Mouse (Mus musculus) cerebellum, postnatal 10 days (tissue): ENCODE measurements at regions not wholly inside any gene's neighbourhood (a gene's known extent, or its start where the extent isn't known, plus 50 kb on each side); places are given as distances from the start of the nearest gene placed in this dataset.

Source experiments
- DNase-seq, 2 experiments: peaks; one replicate each; pipeline ENCODE4 v3.0.0; 2021; ENCODE audit warnings: mixed read lengths in 2 of 2

DNA sequence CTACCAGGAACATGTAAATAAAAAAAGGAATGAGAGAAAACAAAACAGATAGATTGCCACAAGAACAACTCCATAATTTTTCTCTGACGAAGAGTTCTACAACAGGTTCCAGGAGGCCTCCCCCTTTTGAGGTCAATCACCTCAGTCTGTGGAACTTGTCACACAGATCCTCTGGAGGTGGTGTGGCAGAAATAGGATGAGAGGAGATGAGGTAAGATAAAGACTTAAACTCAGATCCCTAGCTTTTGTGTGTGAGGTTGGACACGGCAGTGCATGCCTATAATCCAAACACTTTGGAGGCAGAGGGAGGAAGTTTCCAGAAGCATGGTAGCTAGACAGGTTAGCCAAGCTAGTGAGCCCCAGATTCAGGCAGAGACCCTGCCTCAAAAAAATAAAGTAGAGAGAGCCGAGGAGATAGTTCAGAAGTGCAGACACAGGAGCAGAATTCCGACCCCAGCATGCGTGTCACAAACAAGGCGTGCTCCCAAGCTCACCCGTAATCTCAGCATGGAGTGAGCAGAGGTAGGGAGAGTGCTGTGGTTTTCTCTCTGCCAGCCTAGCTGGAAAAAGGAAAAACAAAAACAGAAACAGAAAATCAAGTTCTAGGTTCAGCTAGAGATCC, 115.3 kb upstream of the Cpm start:
- DNase-seq = no peak

DNA sequence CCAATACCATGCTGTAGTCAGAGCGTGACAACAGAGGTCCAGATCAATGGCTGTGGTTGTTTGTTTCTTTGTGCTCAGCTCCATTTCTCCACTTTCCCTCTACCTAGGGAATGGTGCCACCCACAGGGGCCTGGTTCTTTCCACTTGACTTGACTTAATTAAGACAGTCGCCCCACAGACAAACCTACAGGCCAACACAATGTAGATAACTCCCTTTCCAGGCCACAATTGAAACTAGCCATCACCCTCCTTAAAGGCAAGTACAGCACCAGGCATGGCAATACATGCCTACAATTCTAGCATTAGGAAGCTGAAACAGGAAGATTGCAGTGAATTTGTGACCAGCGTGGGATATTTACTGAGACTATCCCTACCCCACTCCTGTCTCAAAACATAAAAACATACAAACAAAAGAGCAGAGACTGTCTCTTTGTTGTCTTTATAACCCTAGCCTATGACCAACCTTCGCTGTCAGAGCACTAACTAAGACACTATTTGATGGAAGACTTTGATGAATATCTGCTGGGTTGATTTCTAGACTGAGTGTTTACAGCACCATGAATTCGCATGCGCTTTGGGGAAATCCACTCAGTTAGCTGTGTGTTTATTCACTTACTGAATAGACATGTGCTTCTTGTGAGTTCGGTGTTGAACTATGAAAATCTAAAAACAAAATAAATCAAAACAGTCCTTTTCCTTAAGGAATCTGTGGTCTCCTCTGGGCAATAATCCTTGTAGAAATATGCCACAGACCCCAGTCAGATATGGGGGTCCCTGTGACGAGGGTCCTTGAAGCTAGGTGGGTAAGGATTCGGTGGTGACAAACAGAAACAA, 116.7 kb upstream of the Cpm start:
- no peak for DNase-seq

DNA sequence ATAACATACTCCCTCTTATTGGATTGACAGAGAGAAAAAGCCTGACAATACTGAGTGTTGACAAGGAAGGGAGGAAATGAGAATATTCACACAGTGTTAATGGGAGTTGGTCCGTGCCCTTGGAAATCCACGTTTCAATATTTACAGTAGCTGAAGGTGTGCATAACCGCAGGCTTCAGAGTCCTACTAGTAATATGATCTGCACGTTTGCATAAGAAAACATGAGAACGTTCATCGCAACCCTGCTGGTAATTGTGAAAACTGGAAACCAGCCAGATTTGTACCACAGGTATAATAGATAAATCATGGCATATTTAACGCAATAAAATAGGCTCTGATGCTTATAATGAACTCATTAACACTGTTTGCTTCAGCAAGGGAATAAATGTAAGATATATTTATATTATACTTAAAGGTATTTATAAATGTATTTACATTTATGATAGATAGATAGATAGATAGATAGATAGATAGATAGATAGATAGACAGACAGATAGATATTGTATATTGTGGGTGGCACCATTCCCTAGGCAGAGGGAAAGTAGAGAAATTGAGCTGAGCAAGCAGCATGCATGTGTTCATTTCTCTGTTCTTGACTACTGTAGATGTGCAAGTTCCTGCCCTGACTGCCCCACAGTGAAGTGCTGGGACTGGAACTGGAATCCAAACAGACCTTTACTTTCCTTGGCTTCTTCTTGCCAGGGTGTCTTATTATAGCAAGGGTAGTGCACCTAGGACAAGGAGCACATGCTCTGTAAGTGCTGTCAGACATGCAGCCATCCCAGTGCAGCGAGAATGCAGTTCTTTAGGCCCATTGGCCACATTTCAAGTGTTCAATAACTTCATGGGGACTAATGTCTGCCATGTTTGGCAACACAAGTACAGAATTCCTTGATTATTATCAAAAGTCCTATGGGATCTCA, 117.6 kb upstream of the Cpm start:
- DNase-seq = no peak

DNA sequence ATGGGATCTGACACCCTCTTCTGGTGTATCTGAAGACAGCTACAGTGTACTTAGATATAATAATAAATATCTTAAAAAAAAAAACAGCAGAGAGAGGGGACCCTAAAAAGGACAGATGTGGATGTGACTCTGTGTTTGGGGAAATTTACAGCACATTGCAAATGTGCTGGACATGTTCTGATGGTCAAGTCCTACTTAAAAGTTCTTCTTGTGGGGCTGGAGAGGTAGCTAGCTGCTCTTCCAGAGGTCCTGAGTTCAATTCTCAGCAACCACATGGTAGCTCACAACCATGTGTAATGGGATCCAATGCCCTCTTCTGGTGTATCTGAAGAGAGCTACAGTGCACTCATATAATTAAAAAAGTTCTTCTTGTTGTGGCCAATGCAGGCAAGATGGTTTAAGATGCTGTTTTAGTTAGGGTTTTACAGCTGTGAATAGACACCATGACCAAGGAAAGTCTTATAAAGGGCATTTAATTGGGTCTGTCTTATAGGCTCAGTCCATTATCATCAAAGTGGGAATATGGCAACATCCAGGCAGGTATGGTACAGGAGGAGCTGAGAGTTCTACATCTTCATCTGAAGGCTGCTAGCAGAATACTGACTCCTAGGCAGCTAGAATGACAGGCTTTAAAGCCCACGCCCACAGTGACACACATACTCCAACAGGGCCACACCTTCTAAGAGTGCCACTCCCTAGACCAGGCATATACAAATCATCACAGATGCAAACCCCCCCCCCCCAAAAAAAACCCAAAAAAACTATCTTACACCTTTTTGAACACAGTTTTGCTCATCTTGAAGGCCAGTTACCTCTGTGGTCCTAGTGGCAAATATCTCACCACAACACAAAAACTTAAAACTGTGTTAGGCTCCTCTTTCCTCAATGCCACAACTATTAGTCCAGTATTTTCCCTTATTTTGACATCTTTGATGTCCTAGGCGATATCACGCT, 118.5 kb upstream of the Cpm start:
- DNase-seq = no peak

DNA sequence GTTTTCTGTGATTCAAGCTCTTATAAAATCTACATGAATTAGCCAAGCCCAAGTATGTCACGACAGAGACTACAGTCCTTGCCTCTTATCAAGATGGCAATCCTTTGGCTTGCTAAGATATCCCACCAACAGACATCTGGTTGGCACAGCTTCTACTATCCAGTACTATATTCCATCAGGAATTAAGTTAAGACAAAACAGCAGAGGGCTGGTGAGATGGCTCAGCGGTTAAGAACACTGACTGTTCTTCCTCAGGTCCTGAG, 119.1 kb upstream of the Cpm start:
- DNase-seq = no peak

DNA sequence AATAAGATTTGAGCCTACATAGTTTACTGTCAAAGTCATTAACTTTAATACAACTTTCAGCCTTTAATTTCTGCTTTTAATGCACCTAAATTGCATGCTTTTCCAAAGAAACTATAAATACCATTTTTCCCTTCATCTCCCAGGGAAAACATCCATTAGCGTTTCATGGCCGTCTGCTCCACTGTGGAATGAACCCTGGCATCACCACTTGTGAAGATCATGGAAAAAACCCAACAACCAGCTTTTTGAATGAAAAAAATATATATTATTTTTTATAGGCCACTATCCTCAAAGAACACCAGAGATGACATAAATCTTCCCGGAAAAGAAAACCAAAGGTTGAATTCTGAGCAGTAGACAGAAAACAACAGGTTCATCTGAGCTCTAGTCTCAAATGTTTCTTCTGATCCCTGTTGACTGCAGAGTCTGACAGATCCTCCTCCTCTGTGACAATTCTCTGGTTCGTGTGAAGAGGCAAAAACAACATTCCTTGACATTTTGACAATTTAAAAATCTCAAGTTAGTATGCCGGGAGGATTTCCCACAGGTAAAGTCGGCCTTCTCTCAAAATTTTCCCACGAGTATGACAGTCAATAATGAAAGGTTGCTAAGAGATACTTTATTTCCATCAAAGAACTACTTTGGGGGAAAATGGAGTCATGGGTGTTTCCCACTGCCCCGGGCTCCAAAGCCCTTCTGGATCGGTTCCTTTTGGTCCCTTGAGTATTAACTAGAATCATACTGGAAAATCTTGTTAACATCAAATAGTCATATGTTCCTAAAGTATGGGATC, 119.7 kb upstream of the Cpm start:
- DNase-seq = no peak

DNA sequence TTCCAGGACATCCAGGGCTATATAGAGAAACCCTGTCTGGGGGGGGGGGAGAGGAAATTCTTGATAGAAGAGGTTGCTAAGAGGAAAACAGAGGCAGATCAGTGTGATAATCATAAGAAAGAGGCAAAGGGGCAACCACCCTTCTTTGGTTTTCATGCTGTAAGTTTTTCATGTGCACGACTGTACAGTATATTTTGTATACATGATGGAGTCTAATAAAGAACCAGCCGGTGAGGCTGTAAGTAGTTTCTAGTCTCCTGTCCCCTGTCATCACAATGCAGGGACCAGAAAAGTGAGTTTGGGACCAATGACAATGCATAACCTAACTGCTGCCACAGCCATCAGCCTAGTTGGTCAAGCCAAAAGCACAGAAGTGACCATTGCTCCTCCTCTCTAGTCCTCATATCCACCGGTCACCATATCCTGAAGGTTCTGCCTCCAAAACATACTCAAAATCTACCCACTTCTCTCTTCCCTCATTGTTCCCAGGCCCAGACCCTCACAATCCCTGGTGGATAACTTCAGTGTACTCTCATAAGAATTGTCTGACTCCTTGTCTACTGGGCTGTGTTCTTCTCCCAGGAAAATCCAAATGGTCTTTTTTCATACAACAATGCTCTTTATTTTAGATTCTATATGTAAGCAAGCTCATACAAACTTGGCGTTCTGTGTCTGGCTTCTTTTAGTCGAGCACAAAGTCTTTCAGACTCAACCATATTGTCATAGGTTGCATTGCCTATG, 122.9 kb upstream of the Cpm start:
- no peak for DNase-seq

DNA sequence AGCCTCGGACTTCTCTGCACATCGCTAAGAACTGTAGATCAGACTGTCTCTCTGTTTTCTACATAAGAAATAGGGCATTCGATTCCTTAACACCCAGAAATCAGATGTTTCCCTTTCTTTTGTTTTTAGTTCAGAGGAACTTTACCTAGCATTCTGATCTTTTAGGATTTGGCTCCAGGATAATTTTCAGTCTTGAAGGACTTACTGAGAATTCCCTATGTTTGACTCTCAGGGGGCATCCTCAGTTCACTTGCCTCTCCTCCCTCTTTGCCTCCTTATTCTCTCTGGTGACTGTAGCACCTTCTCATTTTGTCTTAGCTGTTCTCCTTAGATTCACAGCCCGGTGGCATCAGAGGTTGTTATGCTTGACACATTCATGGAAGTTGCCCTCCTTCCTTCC, 123.8 kb upstream of the Cpm start:
- no peak for DNase-seq

DNA sequence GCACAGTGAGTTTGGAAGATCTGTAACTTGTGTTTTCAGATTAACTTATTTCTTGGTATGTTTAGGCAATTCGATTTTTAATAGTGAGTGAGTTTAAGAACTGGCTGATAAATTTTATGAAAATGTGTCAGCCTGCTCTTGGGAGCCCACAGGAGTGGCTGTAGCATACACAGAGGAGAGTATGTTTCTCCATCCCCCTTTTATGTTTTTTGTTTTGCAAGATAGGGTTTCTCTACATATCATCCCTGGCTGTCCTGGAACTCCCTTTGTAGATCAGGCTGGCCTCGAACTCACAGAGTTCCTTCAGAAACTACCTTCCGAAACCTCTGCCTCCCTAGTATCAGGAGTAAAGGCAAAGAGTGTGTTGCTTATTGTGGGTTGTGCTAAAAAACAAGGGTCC, 124.2 kb upstream of the Cpm start:
- no peak for DNase-seq

DNA sequence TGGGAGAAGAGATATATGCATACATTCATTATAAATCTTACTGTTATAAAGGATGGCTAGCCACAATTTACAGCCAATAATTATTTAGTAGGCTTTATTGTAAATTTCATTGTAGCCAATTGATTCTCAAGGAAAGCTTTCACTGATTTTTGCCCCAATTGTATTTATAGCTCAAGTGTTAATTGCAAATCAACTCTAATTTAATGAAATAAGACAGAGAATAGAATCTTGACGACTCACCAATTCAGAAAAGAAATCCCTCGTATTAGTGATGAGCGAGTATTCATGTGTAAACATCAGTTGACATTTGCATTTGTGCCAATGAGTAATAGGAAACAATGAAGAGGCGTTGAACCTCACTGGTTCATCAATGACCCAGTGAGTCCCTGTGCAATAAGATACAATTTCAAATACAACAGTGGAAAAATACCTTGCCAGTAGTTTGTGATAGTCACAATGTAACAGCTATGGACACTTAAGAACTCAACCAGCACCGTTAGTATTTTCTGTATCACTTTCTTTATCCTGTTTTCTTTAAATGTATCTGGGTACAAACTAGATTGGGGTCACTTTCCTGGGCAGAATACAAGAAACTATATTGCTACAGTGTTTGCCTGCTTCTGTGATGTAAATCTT, 124.6 kb upstream of the Cpsf6 start:
- DNase-seq = no peak

DNA sequence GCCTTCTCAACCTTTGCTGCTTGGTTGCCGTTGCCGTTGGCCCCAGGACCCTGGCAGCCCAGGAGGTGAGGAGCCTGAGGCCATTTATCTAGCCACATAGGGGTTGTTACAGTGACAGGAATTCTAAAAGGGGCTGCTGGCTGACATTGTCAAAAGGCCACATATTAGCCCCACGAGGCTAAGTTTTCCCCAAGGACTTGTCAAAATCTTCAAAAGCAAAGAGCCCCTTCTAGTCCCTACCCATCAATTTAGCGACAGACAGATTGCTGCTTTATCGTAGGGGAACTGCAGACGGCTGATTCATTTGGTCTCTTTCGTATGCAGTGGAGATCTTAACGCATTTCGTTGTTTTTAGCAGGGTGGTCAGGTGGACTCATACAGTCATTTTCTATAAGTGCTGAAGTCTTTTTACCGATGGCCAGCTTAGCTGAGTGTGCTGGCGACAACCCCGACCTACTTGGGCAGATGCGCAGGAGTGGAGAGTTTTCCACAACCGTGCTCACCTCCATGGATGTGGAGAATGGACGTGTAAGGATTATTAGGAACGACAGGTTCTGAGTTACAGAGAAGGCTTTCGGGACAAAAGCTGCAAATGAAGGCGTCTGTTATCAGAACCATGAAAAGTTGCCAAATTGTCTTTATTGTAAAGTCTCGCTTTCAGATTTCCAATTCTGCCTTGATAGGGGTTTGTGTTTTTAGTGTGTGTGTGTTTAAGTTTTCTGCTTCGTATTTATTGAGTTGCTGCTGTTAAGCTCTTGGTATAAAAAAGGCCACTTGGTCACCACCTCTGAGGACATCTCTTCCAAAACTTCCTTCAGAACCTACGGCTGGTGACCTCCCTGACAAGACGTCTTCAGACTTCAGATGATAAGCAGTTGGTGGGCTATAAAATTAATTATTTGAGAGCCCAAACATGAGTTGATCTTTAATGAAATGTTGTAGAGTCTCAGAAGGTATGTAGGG, 123.7 kb upstream of the Cpsf6 start:
- no peak for DNase-seq

DNA sequence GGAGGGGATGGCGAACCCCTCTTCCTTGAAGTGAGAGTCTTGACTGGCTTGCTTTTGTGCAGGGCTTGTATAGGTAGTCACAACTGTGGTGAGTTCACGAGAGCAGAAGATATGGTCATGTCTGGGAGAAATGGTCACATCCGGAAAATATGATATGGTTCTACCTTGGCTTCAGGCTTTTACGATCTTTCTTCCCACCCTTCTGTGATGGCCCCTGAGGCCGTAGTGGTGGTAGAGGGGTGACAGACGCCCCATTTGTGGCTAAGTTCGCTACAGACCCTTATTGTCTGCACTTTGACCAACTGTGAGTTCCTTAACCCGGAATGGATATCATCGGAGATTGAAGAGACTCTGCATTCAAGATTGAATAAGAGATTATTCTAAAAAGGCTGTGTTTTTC, 122.9 kb upstream of the Cpsf6 start:
- no peak for DNase-seq

DNA sequence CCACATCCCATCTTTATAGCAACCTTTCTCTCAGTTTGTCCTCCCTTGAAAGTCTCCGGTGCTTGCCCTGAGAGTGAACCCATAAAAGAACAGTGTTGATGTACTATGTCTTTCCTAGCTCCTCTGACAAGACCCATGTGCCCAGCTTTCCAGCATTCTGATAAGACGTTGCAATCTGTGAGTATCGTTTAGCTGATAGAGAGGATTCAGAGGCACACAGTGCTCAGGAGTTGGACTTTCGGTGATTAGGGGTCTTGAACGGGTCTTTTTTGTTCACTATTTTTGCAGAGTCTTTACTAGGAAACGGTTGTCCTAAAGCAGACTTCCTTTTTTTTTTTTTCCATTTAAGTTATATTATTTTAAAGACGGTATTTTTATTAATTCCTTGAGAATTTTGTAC, 122.3 kb upstream of the Cpsf6 start:
- no peak for DNase-seq

DNA sequence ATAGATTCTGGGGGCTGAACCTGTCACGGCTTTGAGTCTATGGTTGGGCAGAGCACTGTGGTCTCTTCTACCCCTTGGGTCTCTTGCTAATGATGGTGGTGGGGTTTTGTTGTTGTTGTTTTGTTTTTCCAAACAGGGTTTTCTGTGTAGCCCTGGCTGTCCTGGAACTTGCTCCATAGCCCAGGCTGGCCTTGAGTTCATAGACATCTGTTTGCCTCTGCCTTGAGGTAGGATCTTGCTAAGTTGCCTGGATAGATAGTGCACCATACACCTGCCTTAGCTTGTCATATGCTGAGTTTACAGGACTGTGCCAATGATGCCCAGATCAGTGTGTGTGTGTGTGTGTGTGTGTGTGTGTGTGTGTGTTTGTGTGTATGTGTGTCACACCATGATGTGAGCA, 121.6 kb upstream of the Cpsf6 start:
- no peak for DNase-seq

DNA sequence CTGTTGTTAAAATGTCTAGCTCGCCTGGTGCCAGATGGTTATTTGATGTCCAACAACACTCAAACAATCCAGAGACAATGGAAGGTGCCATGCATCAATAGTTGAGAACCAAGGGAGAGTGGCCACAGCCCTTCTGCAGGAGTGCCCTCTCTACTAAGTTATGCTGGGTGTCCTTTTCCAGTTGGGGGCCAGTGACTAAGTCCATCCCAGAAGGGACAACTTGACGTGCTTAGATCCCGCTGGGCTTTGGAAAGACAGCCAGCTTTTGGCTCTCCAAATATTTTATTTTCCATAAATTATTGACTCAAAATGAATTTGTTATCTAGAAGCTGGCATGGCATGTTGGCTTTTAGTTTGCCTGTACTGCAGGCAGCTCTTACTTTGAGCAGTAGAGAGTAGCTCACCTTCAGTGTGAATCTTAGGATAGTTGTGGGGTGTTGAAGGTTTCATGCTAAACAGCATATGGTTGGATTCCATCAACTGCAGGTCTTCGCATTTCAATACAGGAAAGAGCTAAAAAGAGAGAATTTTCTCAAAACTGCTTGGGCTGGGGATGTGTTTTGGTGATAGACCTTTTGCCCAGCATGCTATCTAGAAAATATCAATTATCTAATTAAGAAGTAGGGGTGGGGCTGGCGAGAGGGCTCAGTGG, 120.8 kb upstream of the Cpsf6 start:
- DNase-seq = no peak

DNA sequence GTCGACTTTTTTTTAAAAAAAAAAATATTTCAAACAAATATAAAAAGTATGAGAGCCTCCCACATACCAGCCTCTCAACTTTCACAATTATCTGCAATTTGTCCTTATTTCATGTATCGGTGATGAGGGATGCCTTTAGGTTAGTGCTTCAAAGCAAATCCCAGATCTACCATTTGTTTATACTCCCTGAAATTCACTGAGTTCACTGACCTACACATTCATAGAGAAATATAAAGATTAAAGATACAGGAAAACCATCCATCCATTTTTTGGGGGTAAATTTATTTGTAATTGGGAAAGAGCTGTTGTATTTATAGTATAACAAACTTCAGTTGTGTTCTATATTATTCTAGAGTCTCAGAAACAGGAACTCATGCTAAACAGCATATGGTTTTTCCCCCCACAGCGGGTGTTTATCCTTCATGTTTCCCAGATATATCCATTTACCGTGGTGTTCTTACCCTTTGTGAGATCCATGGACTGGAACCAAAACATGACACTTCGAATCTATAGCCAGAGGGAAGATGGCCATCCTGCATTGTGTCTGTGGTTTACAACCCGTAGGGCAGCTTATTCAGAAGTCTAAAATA, 120.1 kb upstream of the Cpsf6 start:
- DNase-seq = no peak

DNA sequence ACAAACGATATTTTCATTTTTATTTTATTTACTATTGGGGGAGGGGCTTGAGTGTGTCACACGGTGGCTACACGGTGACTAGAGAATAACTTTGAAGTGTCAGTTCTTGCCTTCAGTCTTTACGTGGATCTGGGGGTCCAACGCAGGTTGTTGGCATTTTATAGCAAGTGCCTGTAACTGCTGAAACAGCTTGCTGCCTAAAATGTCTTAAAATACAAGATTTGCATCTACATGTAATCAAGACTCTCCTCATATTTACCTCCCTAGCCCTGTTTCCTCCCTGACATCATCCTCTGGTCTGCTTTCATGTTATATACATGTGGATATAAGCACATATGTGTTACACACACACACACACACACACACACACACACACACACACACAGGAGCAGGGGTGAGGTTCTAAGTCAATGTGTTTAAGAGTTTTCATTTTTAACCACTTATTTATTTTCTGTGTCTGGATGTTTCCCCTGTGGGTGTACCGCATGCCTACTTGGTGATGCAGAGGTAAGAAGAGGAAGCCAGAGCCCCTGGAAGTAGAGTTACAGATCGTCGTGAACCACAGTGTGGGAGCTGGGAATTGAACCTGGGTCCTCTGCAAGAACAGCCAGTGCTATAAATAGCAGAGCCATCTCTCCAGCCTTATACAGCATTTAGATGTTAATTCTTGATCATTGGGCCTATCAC, 119.5 kb upstream of the Cpsf6 start:
- DNase-seq = no peak

DNA sequence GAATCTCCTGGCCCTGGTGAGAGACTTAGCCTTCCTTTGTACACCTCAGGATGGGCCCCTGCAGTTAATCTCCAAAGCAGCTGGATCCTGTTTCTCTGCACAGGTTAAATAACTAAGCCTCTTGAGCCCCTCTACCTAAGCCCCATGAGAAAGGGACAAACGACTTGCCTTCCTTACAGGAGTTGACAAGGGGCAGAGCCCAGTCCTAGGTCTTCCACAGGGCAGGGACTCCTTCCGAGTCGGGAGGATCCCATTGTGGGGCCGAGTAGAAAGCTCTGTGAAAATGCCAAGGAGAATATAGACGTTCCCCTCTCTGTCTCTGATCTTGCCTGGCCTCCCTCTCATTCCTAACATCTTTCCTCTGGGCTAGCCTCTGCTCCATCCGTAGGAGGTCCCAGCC, 118.7 kb upstream of the Cpsf6 start:
- DNase-seq = no peak
